Mouse (Mus musculus): ENCODE data around the gene Sp3. TPM values are rescaled to one million over a fixed set of nuclear protein-coding genes. Genes with fewer than 3 reads are reported as not detected.

Sp3 gene
- total and polyA plus RNA-seq, 3 experiments = 27.8 to 299 (median 34.9) TPM

- TF ChIP-seq GABPA (IDR thresholded peaks at IDR 0.05; ENCODE audit: low read depth, low read length) = no peak
- TF ChIP-seq ELF1 (IDR thresholded peaks at IDR 0.05; ENCODE audit: low read depth, low read length) = 0 out of 2 replicates have a peak, but pooled peaks have one; percentile 46
- no peak for TF ChIP-seq USF2 (IDR thresholded peaks at IDR 0.05; ENCODE audit: borderline replicate concordance in 1 of 2, insufficient read depth in 1 of 2, low read depth in 1 of 2, low read length in 2 of 2)
- no peak for TF ChIP-seq UBTF (IDR thresholded peaks at IDR 0.05; ENCODE audit: borderline replicate concordance, insufficient read depth, low read depth, low read length)
- peak; percentile 44 to 55; a peak in 2 of 4 replicates for TF ChIP-seq POLR2A (IDR thresholded peaks at IDR 0.05; ENCODE audit: control insufficient read depth in 1 of 2, insufficient read depth in 1 of 2, low read depth in 1 of 2, low read length in 2 of 2, poor library complexity in 1 of 2)
- TF ChIP-seq CHD2 (IDR thresholded peaks at IDR 0.05; ENCODE audit: low read length) = no peak
- no peak for TF ChIP-seq ZC3H11A (IDR thresholded peaks at IDR 0.05; ENCODE audit: low read depth, low read length)
- 0 out of 2 replicates have a peak, but pooled peaks have one; percentile 15 for TF ChIP-seq NRF1 (IDR thresholded peaks at IDR 0.05; ENCODE audit: insufficient read depth, low read depth, low read length, poor library complexity, severe bottlenecking)
- TF ChIP-seq BHLHE40 (IDR thresholded peaks at IDR 0.05; ENCODE audit: borderline replicate concordance, low read depth, low read length) = peak; percentile 42; the same call in 1 of the 2 replicates
- no peak for TF ChIP-seq GATA1 (IDR thresholded peaks at IDR 0.05; ENCODE audit: low read depth, low read length)
- peak; percentile 64; the same call in 1 of the 2 replicates for TF ChIP-seq TBP (IDR thresholded peaks at IDR 0.05; ENCODE audit: low read depth, low read length)
- no peak for TF ChIP-seq MAFK (IDR thresholded peaks at IDR 0.05; ENCODE audit: borderline replicate concordance, low read depth, low read length)
- TF ChIP-seq EP300 (IDR thresholded peaks at IDR 0.05; ENCODE audit: low read depth in 1 of 2, low read length in 2 of 2) = peak; percentile 32 to 50
- peak; percentile 45; the same call in 1 of the 2 replicates for TF ChIP-seq MAX (IDR thresholded peaks at IDR 0.05; ENCODE audit: low read length)
- TF ChIP-seq KAT2A (conservative IDR thresholded peaks at IDR 0.05; ENCODE audit: low read depth, low read length) = no peak
- peak; percentile 51; the same call in 1 of the 2 replicates for TF ChIP-seq SIN3A (IDR thresholded peaks at IDR 0.05; ENCODE audit: low read length)
These were observed 22.8 kb upstream of the Sp3 start (continued) for GRCm38 (mm10) chr2:73003049-73003448.

- peaks cover 0 to 36% of the 10 kb centered on the region in 2 experiments; a peak in 2 of 4 replicates for H3K36me3 ChIP-seq (ENCODE audit: control insufficient read depth in 1 of 2, insufficient read depth in 2 of 2, low read length in 2 of 2)
- no peaks in the 10 kb centered on the region for H3K27me3 ChIP-seq (ENCODE audit: control insufficient read depth in 1 of 2, insufficient read depth in 2 of 2, low read length in 2 of 2)
- no peaks in the 10 kb centered on the region for H3K9me3 ChIP-seq (replicated peaks; ENCODE audit: insufficient read depth, low read length)
- TF ChIP-seq E2F4 (IDR thresholded peaks at IDR 0.05; ENCODE audit: borderline replicate concordance, low read depth, low read length) (no peak), BHLHE40 (IDR thresholded peaks at IDR 0.05; ENCODE audit: borderline replicate concordance, low read depth, low read length) (peak; percentile 68; the same call in 1 of the 2 replicates), MAX (IDR thresholded peaks at IDR 0.05; ENCODE audit: low read length) (peak; percentile 54; the same call in 1 of the 2 replicates), USF2 (IDR thresholded peaks at IDR 0.05; ENCODE audit: borderline replicate concordance in 1 of 2, insufficient read depth in 1 of 2, low read depth in 1 of 2, low read length in 2 of 2) (peak in 1 of 2 experiments; percentile 34; a peak in 1 of 4 replicates), EP300 (IDR thresholded peaks at IDR 0.05; ENCODE audit: low read depth in 1 of 2, low read length in 2 of 2) (0 out of 4 replicates have a peak, but pooled peaks of 1 of the 2 experiments have one; percentile 3), JUND (IDR thresholded peaks at IDR 0.05; ENCODE audit: low read depth, low read length) (no peak), USF1 (IDR thresholded peaks at IDR 0.05; ENCODE audit: low read depth, low read length) (peak; percentile 76)
- peaks cover 25 to 48% of the 10 kb centered on the region in 2 experiments for H3K4me1 ChIP-seq (ENCODE audit: control insufficient read depth in 1 of 2, insufficient read depth in 2 of 2, low read length in 2 of 2)
- H3K27ac ChIP-seq (ENCODE audit: control insufficient read depth, low read depth, low read length) = peak overlapping the region; percentile 50
- peak overlapping the region; percentile 18 to 32; a peak in 3 of 4 replicates for H3K4me3 ChIP-seq (ENCODE audit: control insufficient read depth in 1 of 2, insufficient read depth in 1 of 2, low read depth in 2 of 2, low read length in 2 of 2)
- DNase-seq (ENCODE audit: low read depth, low spot score) = peak; percentile 40
- no peaks in the 10 kb centered on the region for H3K79me2 ChIP-seq (ENCODE audit: control insufficient read depth, insufficient read depth, low read length, poor library complexity)
- peak overlapping the region; percentile 43 for H3K9ac ChIP-seq (ENCODE audit: control insufficient read depth, low read depth, low read length, poor library complexity, severe bottlenecking)
These were observed 22.2 kb upstream of the Sp3 start for GRCm38 (mm10) chr2:73002451-73002850.
